Mouse (Mus musculus) MEL (cell line): ENCODE results near the gene Fiz1. TPM values are rescaled to one million over a fixed set of nuclear protein-coding genes. Genes with fewer than 3 reads are reported as not detected.

ENCODE experiments used
- DNase-seq: peaks from one replicate; pipeline ENCODE4 v3.0.0; 2011; ENCODE audit warnings: low read depth, low spot score
- H3K27ac ChIP-seq: 2 replicates; pipeline ENCODE4 v1.5.1; 2012; ENCODE audit warnings: low read depth, mild to moderate bottlenecking, control low read depth, low read length, moderate library complexity; ENCODE audit not compliant: control insufficient read depth
- H3K27me3 ChIP-seq, 2 experiments: fragments of 150-350 bp in 1 of 2; sonication (generic) in 1 of 2; 2 replicates each; pipeline ENCODE4 v1.6.1; 2012; ENCODE audit warnings: low read length in 2 of 2, mild to moderate bottlenecking in 2 of 2, improper control_type of control experiment in 1 of 2, moderate library complexity in 1 of 2; ENCODE audit not compliant: insufficient read depth in 2 of 2, control insufficient read depth in 1 of 2
- H3K36me3 ChIP-seq, 2 experiments: 2 replicates each; pipeline ENCODE4 v1.6.1; 2012 to 2014; ENCODE audit warnings: low read length in 2 of 2, improper control_type of control experiment in 1 of 2, inconsistent platforms in 1 of 2, mild to moderate bottlenecking in 1 of 2; ENCODE audit not compliant: insufficient read depth in 2 of 2, control insufficient read depth in 1 of 2
- H3K4me1 ChIP-seq, 2 experiments: fragments of 150-350 bp in 1 of 2; sonication (generic) in 1 of 2; 2 replicates each; pipeline ENCODE4 v1.6.1; 2012; ENCODE audit warnings: low read length in 2 of 2, improper control_type of control experiment in 1 of 2, mild to moderate bottlenecking in 1 of 2; ENCODE audit not compliant: insufficient read depth in 2 of 2, control insufficient read depth in 1 of 2
- H3K4me3 ChIP-seq, 2 experiments: fragments of 150-350 bp in 1 of 2; sonication (generic) in 1 of 2; 2 replicates each; pipeline ENCODE4 v1.5.1; 2012; ENCODE audit warnings: low read depth in 2 of 2, low read length in 2 of 2, mild to moderate bottlenecking in 2 of 2, moderate library complexity in 2 of 2, control low read depth in 1 of 2, improper control_type of control experiment in 1 of 2; ENCODE audit not compliant: control insufficient read depth in 1 of 2, insufficient read depth in 1 of 2
- H3K79me2 ChIP-seq: 2 replicates; pipeline ENCODE4 v1.6.1; 2012; ENCODE audit warnings: mild to moderate bottlenecking, low read length, moderate library complexity; ENCODE audit not compliant: control insufficient read depth, poor library complexity, insufficient read depth
- H3K9ac ChIP-seq: 2 replicates; pipeline ENCODE4 v1.6.1; 2012; ENCODE audit warnings: low read depth, mild to moderate bottlenecking, control low read depth, low read length, moderate library complexity; ENCODE audit not compliant: control insufficient read depth, poor library complexity, severe bottlenecking
- H3K9me3 ChIP-seq: fragments of 150-350 bp; sonication (generic); replicated peaks from 2 replicates; pipeline ENCODE4 v1.6.1; 2012; ENCODE audit warnings: mild to moderate bottlenecking, low read length, improper control_type of control experiment, moderate library complexity; ENCODE audit not compliant: insufficient read depth
- BHLHE40 ChIP-seq: IDR thresholded peaks from 2 replicates; pipeline ENCODE4 v1.6.1; 2012; ENCODE audit warnings: low read depth, mild to moderate bottlenecking, inconsistent platforms, low read length, improper control_type of control experiment, borderline replicate concordance
- CHD1 ChIP-seq: IDR thresholded peaks from 2 replicates; pipeline ENCODE4 v1.6.1; 2012; ENCODE audit warnings: low read depth, mild to moderate bottlenecking, inconsistent platforms, low read length, improper control_type of control experiment
- CTCF ChIP-seq, 3 experiments: IDR thresholded peaks in 2 of 3; conservative IDR thresholded peaks in 1 of 3; 2 replicates each; pipeline ENCODE4 v1.5.1; 2011 to 2012; ENCODE audit warnings: low read length in 3 of 3, low read depth in 2 of 3, mild to moderate bottlenecking in 2 of 3, improper control_type of control experiment in 1 of 3, inconsistent platforms in 1 of 3, mixed read lengths in 1 of 3, moderate library complexity in 1 of 3; ENCODE audit not compliant: control insufficient read depth in 1 of 3, insufficient read depth in 1 of 3, poor library complexity in 1 of 3, severe bottlenecking in 1 of 3
- EP300 ChIP-seq, 2 experiments: IDR thresholded peaks; 2 replicates each; pipeline ENCODE4 v1.6.1; 2011; ENCODE audit warnings: improper control_type of control experiment in 2 of 2, low read length in 2 of 2, low read depth in 1 of 2, mild to moderate bottlenecking in 1 of 2
- GABPA ChIP-seq: IDR thresholded peaks from 2 replicates; pipeline ENCODE4 v1.6.1; 2012; ENCODE audit warnings: low read depth, mild to moderate bottlenecking, inconsistent platforms, low read length, improper control_type of control experiment, moderate library complexity
- MAFK ChIP-seq: IDR thresholded peaks from 2 replicates; pipeline ENCODE4 v1.6.1; 2011; ENCODE audit warnings: low read depth, mild to moderate bottlenecking, low read length, improper control_type of control experiment, borderline replicate concordance
- MAX ChIP-seq: IDR thresholded peaks from 2 replicates; pipeline ENCODE4 v1.6.1; 2011; ENCODE audit warnings: low read length, improper control_type of control experiment
- MEF2A ChIP-seq: IDR thresholded peaks from 2 replicates; pipeline ENCODE4 v1.6.1; 2014; ENCODE audit warnings: low read depth, mild to moderate bottlenecking, inconsistent platforms, low read length, improper control_type of control experiment; ENCODE audit not compliant: poor library complexity, insufficient replicate concordance, severe bottlenecking; ENCODE audit errors: extremely low read depth
- MXI1 ChIP-seq: IDR thresholded peaks from 2 replicates; pipeline ENCODE4 v1.6.1; 2011; ENCODE audit warnings: mild to moderate bottlenecking, low read depth, low read length, improper control_type of control experiment
- MYB ChIP-seq: IDR thresholded peaks from 2 replicates; pipeline ENCODE4 v1.6.1; 2011; ENCODE audit warnings: mild to moderate bottlenecking, low read depth, low read length, improper control_type of control experiment
- NRF1 ChIP-seq: IDR thresholded peaks from 2 replicates; pipeline ENCODE4 v1.6.1; 2014; ENCODE audit warnings: low read depth, mild to moderate bottlenecking, inconsistent platforms, low read length, improper control_type of control experiment, moderate library complexity; ENCODE audit not compliant: poor library complexity, insufficient read depth, severe bottlenecking
- POLR2A ChIP-seq, 2 experiments: IDR thresholded peaks; 2 replicates each; pipeline ENCODE4 v1.6.1; 2011 to 2012; ENCODE audit warnings: low read length in 2 of 2, mild to moderate bottlenecking in 2 of 2, control low read depth in 1 of 2, improper control_type of control experiment in 1 of 2, low read depth in 1 of 2, moderate library complexity in 1 of 2; ENCODE audit not compliant: control insufficient read depth in 1 of 2, insufficient read depth in 1 of 2, poor library complexity in 1 of 2
- POLR2AphosphoS5 ChIP-seq: IDR thresholded peaks from 2 replicates; pipeline ENCODE4 v1.6.1; 2012; ENCODE audit warnings: low read depth, borderline replicate concordance, mild to moderate bottlenecking, inconsistent platforms, low read length, moderate library complexity, mixed read lengths
- RCOR1 ChIP-seq: IDR thresholded peaks from 2 replicates; pipeline ENCODE4 v1.6.1; 2012; ENCODE audit warnings: low read depth, mild to moderate bottlenecking, inconsistent platforms, low read length, improper control_type of control experiment
- SMC3 ChIP-seq: IDR thresholded peaks from 2 replicates; pipeline ENCODE4 v1.6.1; 2011; ENCODE audit warnings: low read depth, low read length, improper control_type of control experiment
- TAL1 ChIP-seq: IDR thresholded peaks from 2 replicates; pipeline ENCODE4 v1.6.1; 2012; ENCODE audit warnings: mild to moderate bottlenecking, inconsistent platforms, low read length, moderate library complexity, mixed read lengths
- USF1 ChIP-seq: IDR thresholded peaks from 2 replicates; pipeline ENCODE4 v1.6.1; 2014; ENCODE audit warnings: low read depth, mild to moderate bottlenecking, inconsistent platforms, low read length, improper control_type of control experiment, moderate library complexity
- ZNF384 ChIP-seq: IDR thresholded peaks from 2 replicates; pipeline ENCODE4 v1.6.1; 2012; ENCODE audit warnings: low read depth, mild to moderate bottlenecking, inconsistent platforms, low read length, improper control_type of control experiment
- polyA plus RNA-seq, 2 experiments: library from polyadenylated mRNA; stranded (reverse) in 1 of 2; unstranded in 1 of 2; fragments of >175 nt in 1 of 2; fragments of >200 nt in 1 of 2; gene quantifications; 2 replicates each; pipeline versions ENCODE4 v1.2.1 to v1.2.4; 2012; ENCODE audit warnings: low replicate concordance in 2 of 2, low read depth in 1 of 2; ENCODE audit not compliant: insufficient read length in 2 of 2, insufficient read depth in 1 of 2, missing spikeins in 1 of 2
- total RNA-seq: library from RNA; depleted of rRNA; stranded (reverse); fragments of 300-350 nt; gene quantifications from 2 replicates; pipeline ENCODE4 v1.2.3, GENCODE M21; 2012; rRNA removed

Fiz1 gene
- total and polyA plus RNA-seq, 3 experiments: 28.1 to 56.5 TPM; not detected in 1

DNA sequence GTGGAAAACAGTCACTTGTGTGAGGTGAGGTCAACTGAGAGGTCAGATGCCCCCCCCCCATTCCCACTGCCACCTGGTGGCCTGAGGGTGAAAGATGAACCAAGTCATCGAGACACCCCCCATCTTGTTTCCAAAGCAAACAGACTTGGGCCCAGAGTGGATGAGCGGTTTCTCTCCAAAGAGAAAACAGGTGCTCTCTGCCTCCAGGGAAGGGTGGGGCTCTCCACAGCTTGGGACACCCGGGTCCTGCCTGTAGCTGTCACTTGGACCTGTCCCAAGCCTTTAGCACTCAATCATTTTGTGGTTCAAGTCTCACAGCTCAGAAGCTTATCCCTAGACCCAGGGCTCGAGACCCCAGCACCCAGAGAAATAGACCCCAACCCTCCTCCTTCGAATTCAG, 51.0 kb downstream of the Fiz1 start:
- no peak overlapping the region for H3K9ac ChIP-seq
- TF ChIP-seq POLR2A (IDR thresholded peaks at IDR 0.05; ENCODE audit: control insufficient read depth in 1 of 2, insufficient read depth in 1 of 2, low read depth in 1 of 2, low read length in 2 of 2, poor library complexity in 1 of 2) (no peak), MEF2A (no peak), CTCF (IDR thresholded peaks at IDR 0.05 in 2 of 3, conservative IDR thresholded peaks at IDR 0.05 in 1 of 3; ENCODE audit: control insufficient read depth in 1 of 3, insufficient read depth in 1 of 3, low read depth in 2 of 3, low read length in 3 of 3, poor library complexity in 1 of 3, severe bottlenecking in 1 of 3) (no peak), GABPA (no peak), MXI1 (no peak), SMC3 (no peak), MYB (no peak), TAL1 (no peak), ZNF384 (no peak), NRF1 (no peak), RCOR1 (no peak), MAX (no peak)
- TF ChIP-seq, all 39 proteins: peak for 0
- no peaks in the 10 kb centered on the region for H3K9me3 ChIP-seq
- H3K4me1 ChIP-seq: no peaks in the 10 kb centered on the region
- H3K27me3 ChIP-seq: no peaks in the 10 kb centered on the region
- H3K27ac ChIP-seq: no peak overlapping the region
- no peak for DNase-seq
- H3K36me3 ChIP-seq: no peaks in the 10 kb centered on the region
- H3K79me2 ChIP-seq: no peaks in the 10 kb centered on the region
- no peak overlapping the region for H3K4me3 ChIP-seq

DNA sequence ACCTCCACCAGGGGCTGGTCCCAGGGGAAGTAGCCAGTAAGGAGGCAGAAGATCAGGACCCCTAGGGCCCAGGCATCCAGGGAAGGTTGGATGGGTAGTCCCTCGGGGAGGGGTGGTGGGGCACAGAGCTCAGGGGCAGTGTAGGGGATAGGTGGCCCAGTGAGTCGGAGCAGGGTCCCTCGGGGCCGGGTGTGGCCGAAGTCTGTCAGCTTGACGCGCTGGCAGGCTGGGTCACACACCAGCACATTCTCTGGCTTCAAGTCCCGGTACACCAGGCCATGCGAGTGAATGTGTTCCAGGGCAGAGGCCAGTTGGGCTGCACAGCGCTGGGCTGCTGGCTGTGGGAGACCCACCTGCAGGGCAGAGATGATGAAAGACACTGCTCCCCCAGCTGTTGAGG, 57.1 kb downstream of the Fiz1 start:
- Histone ChIP-seq H3K4me1 (no peaks in the 10 kb centered on the region), H3K27me3 (peaks cover 0 to 1% of the 10 kb centered on the region in 2 experiments; a peak in 2 of 4 replicates), H3K36me3 (no peaks in the 10 kb centered on the region), H3K27ac (no peak overlapping the region), H3K9me3 (no peaks in the 10 kb centered on the region), H3K9ac (no peak overlapping the region)
- no peak for DNase-seq
- TF ChIP-seq NRF1 (no peak), CTCF (IDR thresholded peaks at IDR 0.05 in 2 of 3, conservative IDR thresholded peaks at IDR 0.05 in 1 of 3; ENCODE audit: control insufficient read depth in 1 of 3, insufficient read depth in 1 of 3, low read depth in 2 of 3, low read length in 3 of 3, poor library complexity in 1 of 3, severe bottlenecking in 1 of 3) (no peak), MAFK (no peak), POLR2AphosphoS5 (no peak), BHLHE40 (no peak), USF1 (no peak), CHD1 (no peak), EP300 (IDR thresholded peaks at IDR 0.05; ENCODE audit: low read depth in 1 of 2, low read length in 2 of 2) (no peak)
- TF ChIP-seq, all 39 proteins: peak for 0
- Histone ChIP-seq H3K79me2 (no peaks in the 10 kb centered on the region), H3K4me3 (no peak overlapping the region)

Other genes starting within 250 kb of the Fiz1 start
- gene Fam71e2, start 243.4 kb downstream of the Fiz1 start, total RNA-seq: not detected in 2 replicates
- not detected for gene Fam71e2, start 243.4 kb downstream of the Fiz1 start, polyA plus RNA-seq
- 0.12 TPM in 1 of 2 replicates, not detected in the other for gene Il11, start 231.8 kb downstream of the Fiz1 start, total RNA-seq
- under 1 TPM in 1 of 2 experiments, not detected in 1; 0.07 TPM for gene Il11, start 231.8 kb downstream of the Fiz1 start, polyA plus RNA-seq
- gene Tmem190, start 231.8 kb downstream of the Fiz1 start, total RNA-seq: not detected in 2 replicates
- gene Tmem190, start 231.8 kb downstream of the Fiz1 start, polyA plus RNA-seq: 1 to 10 TPM in 1 of 2 experiments, not detected in 1; 1.6 TPM
- gene Tmem238, start 225.0 kb downstream of the Fiz1 start, total RNA-seq: 20.9 and 23.8 TPM in 2 replicates
- 10 to 100 TPM in 1 of 2 experiments, not detected in 1; 31.3 TPM for gene Tmem238, start 225.0 kb downstream of the Fiz1 start, polyA plus RNA-seq
- gene Rpl28, start 221.8 kb downstream of the Fiz1 start, total RNA-seq: 2,026 and 2,264 TPM in 2 replicates
- gene Rpl28, start 221.8 kb downstream of the Fiz1 start, polyA plus RNA-seq: 1,000 to 10,000 TPM in 1 of 2 experiments, 100 to 1,000 TPM in 1; 1,000 to 9,991 TPM
- gene Ube2s, start 202.1 kb downstream of the Fiz1 start, total RNA-seq: 341 and 346 TPM in 2 replicates
- gene Ube2s, start 202.1 kb downstream of the Fiz1 start, polyA plus RNA-seq: 100 to 1,000 TPM in 1 of 2 experiments, not detected in 1; 740 TPM
- gene Shisa7, start 170.0 kb downstream of the Fiz1 start, total RNA-seq: not detected in 2 replicates
- gene Shisa7, start 170.0 kb downstream of the Fiz1 start, polyA plus RNA-seq: under 1 TPM in 1 of 2 experiments, not detected in 1; 0.07 TPM
- gene Isoc2b, start 144.4 kb downstream of the Fiz1 start, total RNA-seq: 2.6 and 2.8 TPM in 2 replicates
- gene Isoc2b, start 144.4 kb downstream of the Fiz1 start, polyA plus RNA-seq: 1 to 10 TPM in 1 of 2 experiments, not detected in 1; 3.0 TPM
- gene Isoc2a, start 137.5 kb downstream of the Fiz1 start, total RNA-seq: 11.1 and 12.4 TPM in 2 replicates
- gene Isoc2a, start 137.5 kb downstream of the Fiz1 start, polyA plus RNA-seq: 10 to 100 TPM in 1 of 2 experiments, not detected in 1; 20.6 TPM
- 0.15 TPM in 1 of 2 replicates, not detected in the other for gene Gm36210, start 108.2 kb downstream of the Fiz1 start, total RNA-seq
- gene Gm36210, start 108.2 kb downstream of the Fiz1 start, polyA plus RNA-seq: under 1 TPM in 1 of 2 experiments, not detected in 1; 0.97 TPM
- 2.5 and 3.3 TPM in 2 replicates for gene Zfp628, start 99.5 kb downstream of the Fiz1 start, total RNA-seq
- 10 to 100 TPM in 1 of 2 experiments, not detected in 1; 17.6 TPM for gene Zfp628, start 99.5 kb downstream of the Fiz1 start, polyA plus RNA-seq
- gene Nat14, start 92.7 kb downstream of the Fiz1 start, total RNA-seq: 0.81 and 0.85 TPM in 2 replicates
- 1 to 10 TPM in 1 of 2 experiments, not detected in 1; 1.9 TPM for gene Nat14, start 92.7 kb downstream of the Fiz1 start, polyA plus RNA-seq
- gene Ssc5d, start 88.9 kb downstream of the Fiz1 start, total RNA-seq: 0.04 TPM in 1 of 2 replicates, not detected in the other
- under 1 TPM in 1 of 2 experiments, not detected in 1; 0.17 TPM for gene Ssc5d, start 88.9 kb downstream of the Fiz1 start, polyA plus RNA-seq
- gene Sbk2, start 50.3 kb downstream of the Fiz1 start, total RNA-seq: not detected in 2 replicates
- not detected for gene Sbk2, start 50.3 kb downstream of the Fiz1 start, polyA plus RNA-seq
- gene Sbk3, start 43.5 kb downstream of the Fiz1 start, total RNA-seq: not detected in 2 replicates
- gene Sbk3, start 43.5 kb downstream of the Fiz1 start, polyA plus RNA-seq: not detected
- gene Zfp579, start 18.5 kb downstream of the Fiz1 start, total RNA-seq: 0.42 and 0.54 TPM in 2 replicates
- gene Zfp579, start 18.5 kb downstream of the Fiz1 start, polyA plus RNA-seq: 1 to 10 TPM in 1 of 2 experiments, not detected in 1; 3.6 TPM
- 9.2 and 9.4 TPM in 2 replicates for gene Zfp524, start 282 bp downstream of the Fiz1 start, total RNA-seq
- 10 to 100 TPM in 1 of 2 experiments, not detected in 1; 12.7 TPM for gene Zfp524, start 282 bp downstream of the Fiz1 start, polyA plus RNA-seq
- gene Gm44973, start 799 bp upstream of the Fiz1 start, total RNA-seq: not detected in 2 replicates
- gene Gm44973, start 799 bp upstream of the Fiz1 start, polyA plus RNA-seq: 1 to 10 TPM in 1 of 2 experiments, not detected in 1; 7.9 TPM
- gene Zfp865, start 5.7 kb upstream of the Fiz1 start, total RNA-seq: 12.2 and 12.7 TPM in 2 replicates
- 10 to 100 TPM in 1 of 2 experiments, not detected in 1; 34.6 TPM for gene Zfp865, start 5.7 kb upstream of the Fiz1 start, polyA plus RNA-seq
- 0.39 and 0.50 TPM in 2 replicates for gene Ccdc106, start 5.9 kb upstream of the Fiz1 start, total RNA-seq
- gene Ccdc106, start 5.9 kb upstream of the Fiz1 start, polyA plus RNA-seq: under 1 TPM in 1 of 2 experiments, not detected in 1; 0.82 TPM
- not detected in 2 replicates for gene 4632433K11Rik, start 19.4 kb upstream of the Fiz1 start, total RNA-seq
- gene 4632433K11Rik, start 19.4 kb upstream of the Fiz1 start, polyA plus RNA-seq: not detected
- gene Zfp784, start 23.7 kb upstream of the Fiz1 start, total RNA-seq: 0.96 and 1.2 TPM in 2 replicates
- gene Zfp784, start 23.7 kb upstream of the Fiz1 start, polyA plus RNA-seq: 1 to 10 TPM in 1 of 2 experiments, not detected in 1; 2.9 TPM
- gene Zfp580, start 36.8 kb upstream of the Fiz1 start, total RNA-seq: 1.0 and 1.7 TPM in 2 replicates
- gene Zfp580, start 36.8 kb upstream of the Fiz1 start, polyA plus RNA-seq: 10 to 100 TPM in 1 of 2 experiments, not detected in 1; 19.9 TPM
- gene U2af2, start 47.4 kb upstream of the Fiz1 start, total RNA-seq: 301 and 311 TPM in 2 replicates
- gene U2af2, start 47.4 kb upstream of the Fiz1 start, polyA plus RNA-seq: 100 to 1,000 TPM; 477 to 491 TPM
- gene Epn1, start 65.5 kb upstream of the Fiz1 start, total RNA-seq: 72.3 and 75.5 TPM in 2 replicates
- 100 to 1,000 TPM in 1 of 2 experiments, not detected in 1; 147 TPM for gene Epn1, start 65.5 kb upstream of the Fiz1 start, polyA plus RNA-seq
- gene Rfpl4, start 102.3 kb upstream of the Fiz1 start, total RNA-seq: not detected in 2 replicates
- not detected for gene Rfpl4, start 102.3 kb upstream of the Fiz1 start, polyA plus RNA-seq
- gene Rasl2-9, start 111.3 kb upstream of the Fiz1 start, total RNA-seq: not detected in 2 replicates
- gene Rasl2-9, start 111.3 kb upstream of the Fiz1 start, polyA plus RNA-seq: 100 to 1,000 TPM in 1 of 2 experiments, under 1 TPM in 1; 0.65 to 196 TPM
- gene Vmn1r55, start 135.0 kb upstream of the Fiz1 start, total RNA-seq: not detected in 2 replicates
- not detected for gene Vmn1r55, start 135.0 kb upstream of the Fiz1 start, polyA plus RNA-seq
- gene Vmn1r56, start 182.1 kb upstream of the Fiz1 start, total RNA-seq: not detected in 2 replicates
- not detected for gene Vmn1r56, start 182.1 kb upstream of the Fiz1 start, polyA plus RNA-seq
- gene Vmn1r57, start 203.8 kb upstream of the Fiz1 start, total RNA-seq: not detected in 2 replicates
- gene Vmn1r57, start 203.8 kb upstream of the Fiz1 start, polyA plus RNA-seq: not detected